22 mouse cellular contexts compared by ENCODE assay signal in genomic region chr9:56651586-56651985, GRCm38 (mm10).
A peak's percentile ranks its signal among the peaks of the same experiment; 100 is the strongest.
DNase-seq lines count a peak whose midpoint lies in the region; ATAC-seq and TF ChIP-seq lines count a peak whose summit lies in the region.
"Had no signal": no experiment of that assay in that cellular context is flagged by ENCODE, and none has a peak within 500 bp of the region (broad histone marks: within the 10 kb centered on the region; RNA-seq: fewer than 3 reads in every experiment).

No protein-coding gene starts in this region.

- TF ChIP-seq CTCF in kidney, postnatal 0 days (IDR thresholded peaks at IDR 0.05; ENCODE audit: low read depth) = peak; percentile 35; the same call in 1 of the 2 replicates
- 0 out of 2 replicates have a peak, but pooled peaks have one; percentile 7 for TF ChIP-seq CTCF in cortical plate, adult 2 months (IDR thresholded peaks at IDR 0.05; ENCODE audit: extremely low read depth, insufficient read depth, low read length)

- no peak overlapping the region for H3K4me2 ChIP-seq in kidney, postnatal 0 days (ENCODE audit: low read length)
- H3K4me2 ChIP-seq in midbrain, embryonic 14.5 days (ENCODE audit: low read length) = no peak overlapping the region
- H3K4me2 ChIP-seq: embryonic facial prominence, embryonic 13.5 days; midbrain, embryonic 12.5 days had no signal

- no peak overlapping the region for H3K27ac ChIP-seq in kidney, postnatal 0 days
- H3K27ac ChIP-seq in midbrain, embryonic 14.5 days (replicated peaks; ENCODE audit: low read depth, low read length) = no peak overlapping the region
- no peak overlapping the region for H3K27ac ChIP-seq in midbrain, embryonic 10.5 days (replicated peaks)
- H3K27ac ChIP-seq in cortical plate, adult 2 months (ENCODE audit: insufficient read depth, low read length) = no peak overlapping the region
- H3K27ac ChIP-seq: embryonic facial prominence, embryonic 13.5 days; hindbrain, embryonic 10.5 days; macrophage; midbrain, embryonic 12.5 days had no signal

- 39% methylated on average over 2 of the region's 2 CpGs for WGBS in kidney, postnatal 0 days
- WGBS in midbrain, embryonic 14.5 days = 41% methylated on average over 2 of the region's 2 CpGs
- 50% methylated on average over 2 of the region's 2 CpGs for WGBS in midbrain, embryonic 10.5 days

- H3K27me3 ChIP-seq in kidney, postnatal 0 days (ENCODE audit: insufficient read depth, low read length) = no peaks in the 10 kb centered on the region
- 0 out of 2 replicates have a peak, but pooled peaks cover 3% of the 10 kb centered on the region for H3K27me3 ChIP-seq in midbrain, embryonic 14.5 days (ENCODE audit: control insufficient read depth, insufficient read depth, low read length)
- peaks cover 6% of the 10 kb centered on the region; the same call in 1 of the 2 replicates for H3K27me3 ChIP-seq in midbrain, embryonic 10.5 days (ENCODE audit: low read depth, poor library complexity, severe bottlenecking)
- H3K27me3 ChIP-seq: embryonic facial prominence, embryonic 13.5 days had no signal

- ATAC-seq in kidney, postnatal 0 days (replicated peaks; ENCODE audit: low FRiP score, low read depth) = no peak
- no peak for ATAC-seq in midbrain, embryonic 14.5 days (ENCODE audit: low FRiP score, low TSS enrichment)
- no peak for ATAC-seq in frontal cortex, adult (ENCODE audit: low TSS enrichment)
- ATAC-seq: CD4-positive, CD25-positive, alpha-beta regulatory T cell, adult 4 months; forebrain, embryonic 16.5 days had no signal

- TF ChIP-seq POLR2A in cortical plate, adult 2 months (IDR thresholded peaks at IDR 0.05; ENCODE audit: extremely low read depth, insufficient read depth, low read length) = no peak

- no peaks in the 10 kb centered on the region for H3K4me1 ChIP-seq in kidney, postnatal 0 days (replicated peaks; ENCODE audit: insufficient read depth, low read length)
- peaks cover 9% of the 10 kb centered on the region for H3K4me1 ChIP-seq in midbrain, embryonic 14.5 days (ENCODE audit: control insufficient read depth, insufficient read depth, low read length)
- peaks cover 33% of the 10 kb centered on the region for H3K4me1 ChIP-seq in midbrain, embryonic 10.5 days
- peaks cover 20% of the 10 kb centered on the region for H3K4me1 ChIP-seq in cortical plate, adult 2 months (ENCODE audit: control insufficient read depth, insufficient read depth, low read length)

- no peaks in the 10 kb centered on the region for H3K36me3 ChIP-seq in kidney, postnatal 0 days (ENCODE audit: insufficient read depth, low read length)
- H3K36me3 ChIP-seq in midbrain, embryonic 14.5 days (ENCODE audit: control insufficient read depth, insufficient read depth, low read length) = no peaks in the 10 kb centered on the region
- no peaks in the 10 kb centered on the region for H3K36me3 ChIP-seq in midbrain, embryonic 10.5 days
- H3K36me3 ChIP-seq: embryonic facial prominence, embryonic 13.5 days; hindbrain, embryonic 10.5 days; midbrain, embryonic 12.5 days had no signal

- peak; percentile 26 for DNase-seq in adrenal gland, postnatal 14 days
- DNase-seq in adrenal gland, postnatal 10 days = no peak
- DNase-seq in kidney, postnatal 0 days (ENCODE audit: low spot score) = no peak
- no peak for DNase-seq in kidney, postnatal 25 days
- DNase-seq in midbrain, embryonic 14.5 days = peak; percentile 49
- no peak for DNase-seq in midbrain, embryonic 10.5 days (ENCODE audit: low spot score)
- DNase-seq: adrenal gland, adult 2 months; cerebellum, adult 11 months; cerebellum, postnatal 36 days; kidney, adult 9 months; left cerebral cortex, postnatal 4 days; lung, adult 18-20 months; thymus, postnatal 36 days had no signal

- no peak overlapping the region for H3K4me3 ChIP-seq in kidney, postnatal 0 days (replicated peaks; ENCODE audit: low read depth, low read length)
- no peak overlapping the region for H3K4me3 ChIP-seq in midbrain, embryonic 14.5 days (replicated peaks; ENCODE audit: low read depth, low read length)
- no peak overlapping the region for H3K4me3 ChIP-seq in midbrain, embryonic 10.5 days
- H3K4me3 ChIP-seq in cortical plate, adult 2 months (ENCODE audit: insufficient read depth, low read length) = no peak overlapping the region
- H3K4me3 ChIP-seq: embryonic facial prominence, embryonic 13.5 days; hindbrain, embryonic 10.5 days; midbrain, embryonic 12.5 days; myocyte had no signal

- H3K9me3 ChIP-seq in kidney, postnatal 0 days (replicated peaks; ENCODE audit: low read length) = no peaks in the 10 kb centered on the region
- no peaks in the 10 kb centered on the region for H3K9me3 ChIP-seq in midbrain, embryonic 14.5 days (ENCODE audit: control insufficient read depth, low read length)
- H3K9me3 ChIP-seq in midbrain, embryonic 10.5 days (replicated peaks) = no peaks in the 10 kb centered on the region
- H3K9me3 ChIP-seq: embryonic facial prominence, embryonic 13.5 days; hindbrain, embryonic 10.5 days; midbrain, embryonic 12.5 days had no signal

- no peak overlapping the region for H3K9ac ChIP-seq in kidney, postnatal 0 days (ENCODE audit: low read depth, low read length)
- H3K9ac ChIP-seq in midbrain, embryonic 14.5 days (replicated peaks; ENCODE audit: low read length) = no peak overlapping the region
- H3K9ac ChIP-seq: embryonic facial prominence, embryonic 13.5 days; midbrain, embryonic 12.5 days had no signal

Comparison
In these comparisons a context has a peak if more than half of its experiments do, and no peak if none do; other contexts are left out.
1. DNase-seq: peak in adrenal gland, postnatal 14 days (single experiment) and midbrain, embryonic 14.5 days (single experiment); none in adrenal gland, postnatal 10 days (single experiment), kidney, postnatal 0 days (single experiment), kidney, postnatal 25 days (0 of 2) and midbrain, embryonic 10.5 days (single experiment).